Mouse (Mus musculus) adrenal gland, postnatal 25 days (tissue): ENCODE results near the gene Cdca5. TPM values are rescaled to one million over a fixed set of nuclear protein-coding genes. Genes with fewer than 3 reads are reported as not detected.

Source experiments
- DNase-seq: peaks from one replicate; pipeline ENCODE4 v3.0.0; 2021; ENCODE audit warnings: mixed read lengths
- microRNA-seq, 2 experiments: library from miRNA; unstranded; fragments of <30 nt; microRNA quantifications; one replicate each; pipeline ENCODE4 v1.2.0; 2021
- total RNA-seq: library from RNA; stranded (reverse); gene quantifications from 2 replicates; pipeline ENCODE4 v1.2.3, GENCODE M21; 2021

The Cdca5 gene
- total RNA-seq, 1 experiment from 2014 or later, result 3.0 TPM

DNA sequence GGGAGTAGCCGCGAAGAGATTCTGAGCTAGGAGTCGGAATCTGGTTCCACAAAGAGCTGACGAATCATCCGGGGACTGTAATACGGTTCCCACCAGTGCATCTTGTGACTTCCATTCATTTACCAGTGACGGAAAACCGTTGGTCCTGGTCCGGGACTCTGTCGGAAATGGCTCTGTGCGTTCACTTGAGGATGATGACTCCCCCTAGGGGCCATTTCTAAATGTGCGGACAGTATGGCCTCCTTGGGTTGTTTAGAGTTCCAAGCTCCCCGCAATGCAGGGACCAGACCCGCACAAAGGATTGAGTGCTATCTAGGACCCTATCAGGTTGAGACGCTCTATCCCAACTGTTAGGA is 56.6 kb downstream of the Cdca5 start, which contains the start of gene Arl2:
Gene Arl2 (minus strand): TSS at position 155 of the 356 bp plus-strand sequence.
- peak; percentile 61 for DNase-seq

Small RNA genes lying within 50 kb of the gene (microRNA-seq; reads per million reads assigned to microRNA genes)
- gene Mir6988, result 1.1 to 1.7 reads per million in 2 experiments

Other genes with a start within 250 kb of the Cdca5 start
- 40.4 and 63.3 TPM in 2 replicates for gene Frmd8, start 209.7 kb upstream of the Cdca5 start, total RNA-seq
- 39.1 and 39.7 TPM in 2 replicates for gene Slc25a45, start 207.2 kb upstream of the Cdca5 start, total RNA-seq
- gene Tigd3, start 190.8 kb upstream of the Cdca5 start, total RNA-seq, result 1.3 and 2.0 TPM in 2 replicates
- 88.9 and 103 TPM in 2 replicates for gene Dpf2, start 172.0 kb upstream of the Cdca5 start, total RNA-seq
- 6.2 and 8.5 TPM in 2 replicates for gene Cdc42ep2, start 160.2 kb upstream of the Cdca5 start, total RNA-seq
- 28.4 and 29.6 TPM in 2 replicates for gene Pola2, start 120.8 kb upstream of the Cdca5 start, total RNA-seq
- not detected in 2 replicates for gene Slc22a20, start 98.8 kb upstream of the Cdca5 start, total RNA-seq
- gene Capn1, start 69.1 kb upstream of the Cdca5 start, total RNA-seq, result 28.0 and 40.2 TPM in 2 replicates
- gene Syvn1, start 38.4 kb upstream of the Cdca5 start, total RNA-seq, result 59.7 and 65.6 TPM in 2 replicates
- gene Mrpl49, start 27.2 kb upstream of the Cdca5 start, total RNA-seq, result 65.2 and 65.7 TPM in 2 replicates
- 891 and 1,016 TPM in 2 replicates for gene Fau, start 27.1 kb upstream of the Cdca5 start, total RNA-seq
- gene Znhit2, start 23.8 kb upstream of the Cdca5 start, total RNA-seq, result 34.6 TPM in 2 replicates
- gene Tm7sf2, start 16.6 kb upstream of the Cdca5 start, total RNA-seq, result 59.9 and 66.0 TPM in 2 replicates
- 68.8 and 80.9 TPM in 2 replicates for gene Vps51, start 7.8 kb upstream of the Cdca5 start, total RNA-seq
- 0.85 TPM in 1 of 2 replicates, not detected in the other for gene Tmem262, start 5.0 kb upstream of the Cdca5 start, total RNA-seq
- gene Gm28374, start 2.7 kb upstream of the Cdca5 start, total RNA-seq, result not detected in 2 replicates
- 41.9 and 43.0 TPM in 2 replicates for gene Zfpl1, start within 50 bp of the Cdca5 start, total RNA-seq
- not detected in 2 replicates for gene AC131692.1, start 9.4 kb downstream of the Cdca5 start, total RNA-seq
- 0.24 and 0.38 TPM in 2 replicates for gene Naaladl1, start 20.8 kb downstream of the Cdca5 start, total RNA-seq
- 15.1 and 19.5 TPM in 2 replicates for gene Sac3d1, start 33.7 kb downstream of the Cdca5 start, total RNA-seq
- 23.5 and 26.9 TPM in 2 replicates for gene Snx15, start 43.3 kb downstream of the Cdca5 start, total RNA-seq
- gene Batf2, start 56.0 kb downstream of the Cdca5 start, total RNA-seq, result 1.00 and 2.1 TPM in 2 replicates
- 74.5 and 74.7 TPM in 2 replicates for gene Arl2, start 56.6 kb downstream of the Cdca5 start, total RNA-seq
- 0.76 and 2.9 TPM in 2 replicates for gene Majin, start 99.4 kb downstream of the Cdca5 start, total RNA-seq
- 20.1 and 25.8 TPM in 2 replicates for gene Gpha2, start 141.4 kb downstream of the Cdca5 start, total RNA-seq
- 95.5 and 103 TPM in 2 replicates for gene Ppp2r5b, start 150.9 kb downstream of the Cdca5 start, total RNA-seq
- gene Atg2a, start 156.7 kb downstream of the Cdca5 start, total RNA-seq, result 33.8 and 47.0 TPM in 2 replicates
- 101 and 126 TPM in 2 replicates for gene Ehd1, start 191.7 kb downstream of the Cdca5 start, total RNA-seq
- gene Cdc42bpg, start 221.5 kb downstream of the Cdca5 start, total RNA-seq, result 22.8 and 34.2 TPM in 2 replicates
- gene Men1, start 250.0 kb downstream of the Cdca5 start, total RNA-seq, result 60.1 and 69.7 TPM in 2 replicates